Mouse (Mus musculus) ES-Bruce4 (cell line): ENCODE data around the gene Umps.

Source experiments
- CTCF ChIP-seq: IDR thresholded peaks from one replicate; pipeline ENCODE4 v1.8.1; 2011; ENCODE audit warnings: low read depth, low read length
- POLR2A ChIP-seq: IDR thresholded peaks from one replicate; pipeline ENCODE4 v1.8.1; 2011; ENCODE audit warnings: low read length; ENCODE audit not compliant: insufficient read depth

DNA sequence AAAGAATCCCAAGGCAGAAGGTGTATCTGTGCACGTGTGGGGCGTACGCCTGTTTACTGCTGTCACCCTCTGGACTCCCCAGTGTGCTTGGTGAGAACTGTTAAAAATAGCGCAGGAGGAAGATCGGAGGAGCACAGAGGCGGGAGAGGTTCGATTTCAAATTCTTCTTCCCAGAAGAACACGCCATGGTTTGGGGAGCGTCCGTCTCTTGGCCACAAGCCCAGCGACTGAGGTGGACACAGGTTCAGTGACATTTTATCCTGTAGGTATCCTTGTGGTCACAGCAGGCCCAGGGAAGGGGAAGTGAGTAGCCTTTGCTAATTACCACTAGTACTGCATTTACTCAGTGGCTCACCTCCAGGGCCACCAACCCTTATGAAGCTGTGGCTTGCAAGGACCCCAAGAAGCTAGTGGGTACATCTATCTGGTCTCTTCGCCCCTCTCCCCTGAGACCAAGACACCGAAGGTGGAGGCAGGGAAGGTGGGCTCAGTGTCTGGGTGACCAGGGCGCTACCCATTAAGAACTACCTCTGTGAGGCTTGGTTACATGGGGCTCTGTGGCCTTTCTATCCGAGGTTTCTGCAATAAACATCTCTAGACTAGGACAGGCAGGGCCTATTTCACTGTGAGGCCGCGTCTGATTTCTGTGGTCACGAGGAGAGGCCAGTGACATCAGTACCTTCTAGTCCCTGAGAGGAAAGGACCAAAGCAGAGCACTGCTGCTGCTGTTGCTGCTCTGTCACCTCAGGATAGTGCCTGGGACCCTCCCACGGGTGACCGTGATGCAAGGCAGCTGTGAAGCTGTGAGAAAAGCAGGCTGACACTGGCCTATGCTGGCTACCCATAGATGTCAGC is 45.4 kb upstream of the Umps start:
- TF ChIP-seq CTCF, result no peak
- TF ChIP-seq POLR2A, result no peak
